Mouse (Mus musculus): ENCODE measurements at regions not wholly inside any gene's neighbourhood (a gene's known extent, or its start where the extent isn't known, plus 50 kb on each side); places are given as distances from the start of the nearest gene placed in this dataset.

DNA sequence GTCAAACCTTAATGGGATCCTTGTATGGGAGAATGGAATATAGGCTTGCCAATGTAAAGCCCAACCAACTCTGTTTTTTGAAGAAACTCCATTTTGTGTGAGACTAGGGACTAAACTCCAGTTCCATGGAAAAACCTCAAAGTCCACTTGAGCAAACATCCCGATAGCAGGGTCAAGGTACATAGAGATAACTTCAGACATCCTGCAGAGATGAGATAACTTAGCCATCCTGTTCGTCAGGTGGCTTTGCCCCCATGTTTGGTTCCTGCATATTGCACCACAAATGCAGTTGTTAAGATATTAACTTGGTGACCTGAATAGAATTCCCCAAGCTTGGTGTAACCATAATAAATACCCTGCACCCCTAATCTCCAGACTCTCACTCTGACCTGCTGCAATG lies 154.5 kb upstream of the Dab2 start:
- dilution Hi-C loops (cut with MboI; ENCODE audit: extremely low pct_ligation_motif_present, extremely low pct_unique_long_range_greater_than_20kb, low sequenced_read_pairs): no loop called here
- Histone ChIP-seq H3K27me3 (replicated peaks) (no peaks in the 10 kb centered on the region), H3K27ac (ENCODE audit: insufficient read depth, low read depth) (no peak overlapping the region), H3K4me3 (replicated peaks in 1 of 3; ENCODE audit: low read depth in 2 of 3, low read length in 2 of 3, poor library complexity in 1 of 3) (no peak overlapping the region), H3K9me3 (replicated peaks; ENCODE audit: low read length) (no peaks in the 10 kb centered on the region), H3K79me2 (replicated peaks; ENCODE audit: control insufficient read depth, extremely low read depth, insufficient read depth, poor library complexity, severe bottlenecking) (no peaks in the 10 kb centered on the region), H3K9ac (ENCODE audit: insufficient read depth, low read depth) (no peak overlapping the region), H3K36me3 (replicated peaks in 1 of 2; ENCODE audit: control insufficient read depth in 1 of 2, insufficient read depth in 1 of 2, low read length in 1 of 2) (no peaks in the 10 kb centered on the region), H3K4me2 (ENCODE audit: insufficient read depth, low read depth, poor library complexity, severe bottlenecking) (no peak overlapping the region), H3K4me1 (ENCODE audit: control insufficient read depth in 1 of 2, insufficient read depth in 2 of 2) (peaks cover 0 to under 1% of the 10 kb centered on the region in 2 experiments; a peak in 1 of 4 replicates)
- no peak for TF ChIP-seq RAD21 (IDR thresholded peaks at IDR 0.05; ENCODE audit: low read depth, low read length)
- TF ChIP-seq NRF1 (IDR thresholded peaks at IDR 0.05; ENCODE audit: low read depth, low read length): no peak
- TF ChIP-seq ETS1 (conservative IDR thresholded peaks at IDR 0.05; ENCODE audit: low read depth, low read length): no peak
- TF ChIP-seq PAX5 (IDR thresholded peaks at IDR 0.05; ENCODE audit: low read length): no peak
- no peak for TF ChIP-seq MEF2A (IDR thresholded peaks at IDR 0.05; ENCODE audit: borderline replicate concordance, low read depth, low read length)
- TF ChIP-seq USF1 (IDR thresholded peaks at IDR 0.05; ENCODE audit: low read depth, low read length): no peak
- no peak for TF ChIP-seq EP300 (IDR thresholded peaks at IDR 0.05; ENCODE audit: low read length)
- TF ChIP-seq CTCF (conservative IDR thresholded peaks at IDR 0.05 in 1 of 2, IDR thresholded peaks at IDR 0.05 in 1 of 2; ENCODE audit: low read depth in 2 of 2, low read length in 2 of 2): no peak
- TF ChIP-seq HCFC1 (IDR thresholded peaks at IDR 0.05; ENCODE audit: low read depth, low read length): no peak
- TF ChIP-seq RCOR1 (conservative IDR thresholded peaks at IDR 0.05; ENCODE audit: low read depth, low read length): no peak
- TF ChIP-seq MAX (IDR thresholded peaks at IDR 0.05; ENCODE audit: low read length): no peak
- no peak for TF ChIP-seq POLR2AphosphoS2 (IDR thresholded peaks at IDR 0.05; ENCODE audit: low read depth, low read length)
- no peak for TF ChIP-seq JUND (conservative IDR thresholded peaks at IDR 0.05; ENCODE audit: low read depth, low read length)
- TF ChIP-seq MAFK (IDR thresholded peaks at IDR 0.05; ENCODE audit: insufficient replicate concordance, low read length): no peak
- in situ Hi-C loops (cut with MboI; ENCODE audit: low pct_ligation_motif_present, low pct_unique_long_range_greater_than_20kb, low sequenced_read_pairs): no loop called here
- DNase-seq (ENCODE audit: extremely low read depth): no peak

DNA sequence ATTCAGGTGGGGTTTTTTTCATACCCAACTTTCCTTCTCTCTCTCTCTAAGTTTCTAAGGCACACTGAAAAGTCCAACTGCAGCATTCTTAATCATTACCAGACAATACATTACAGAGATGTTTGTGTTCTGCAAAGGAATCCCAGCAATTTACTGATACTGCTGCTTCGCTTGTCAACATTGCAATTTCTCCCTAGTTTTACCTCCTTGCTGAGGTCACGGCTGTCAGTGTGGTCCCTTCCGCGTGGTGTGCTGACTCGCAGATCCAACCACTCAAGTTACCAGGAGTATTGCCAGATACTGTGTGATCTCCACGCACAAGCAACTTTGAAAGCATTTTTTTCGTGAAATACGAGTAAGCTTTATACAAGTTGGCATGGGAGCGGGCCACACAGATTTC lies 144.9 kb upstream of the Dab2 start:
- Histone ChIP-seq H3K9me3 (replicated peaks; ENCODE audit: low read length) (no peaks in the 10 kb centered on the region), H3K4me2 (ENCODE audit: insufficient read depth, low read depth, poor library complexity, severe bottlenecking) (no peak overlapping the region), H3K79me2 (replicated peaks; ENCODE audit: control insufficient read depth, extremely low read depth, insufficient read depth, poor library complexity, severe bottlenecking) (no peaks in the 10 kb centered on the region), H3K36me3 (replicated peaks in 1 of 2; ENCODE audit: control insufficient read depth in 1 of 2, insufficient read depth in 1 of 2, low read length in 1 of 2) (no peaks in the 10 kb centered on the region), H3K27me3 (replicated peaks) (no peaks in the 10 kb centered on the region), H3K4me3 (replicated peaks in 1 of 3; ENCODE audit: low read depth in 2 of 3, low read length in 2 of 3, poor library complexity in 1 of 3) (no peak overlapping the region), H3K27ac (ENCODE audit: insufficient read depth, low read depth) (no peak overlapping the region), H3K9ac (ENCODE audit: insufficient read depth, low read depth) (no peak overlapping the region), H3K4me1 (ENCODE audit: control insufficient read depth in 1 of 2, insufficient read depth in 2 of 2) (peaks cover 0 to 6% of the 10 kb centered on the region in 2 experiments; a peak in 2 of 4 replicates)
- in situ Hi-C loops (cut with MboI; ENCODE audit: low pct_ligation_motif_present, low pct_unique_long_range_greater_than_20kb, low sequenced_read_pairs) (no loop called here), dilution Hi-C loops (cut with MboI; ENCODE audit: extremely low pct_ligation_motif_present, extremely low pct_unique_long_range_greater_than_20kb, low sequenced_read_pairs) (no loop called here)
- DNase-seq (ENCODE audit: extremely low read depth): no peak
- TF ChIP-seq ZKSCAN1 (IDR thresholded peaks at IDR 0.05; ENCODE audit: borderline replicate concordance, low read depth, low read length): no peak
- TF ChIP-seq JUND (conservative IDR thresholded peaks at IDR 0.05; ENCODE audit: low read depth, low read length): no peak
- TF ChIP-seq PAX5 (IDR thresholded peaks at IDR 0.05; ENCODE audit: low read length): no peak
- TF ChIP-seq ZC3H11A (IDR thresholded peaks at IDR 0.05; ENCODE audit: low read depth, low read length): no peak
- no peak for TF ChIP-seq E2F4 (IDR thresholded peaks at IDR 0.05; ENCODE audit: insufficient replicate concordance, low read depth, low read length)
- TF ChIP-seq BHLHE40 (IDR thresholded peaks at IDR 0.05; ENCODE audit: low read depth, low read length): no peak
